Mouse (Mus musculus): ENCODE data around the gene Id3.

Gene Id3

GRCm38 (mm10) chr4:136177612-136178474, 34.5 kb downstream of the Id3 start:
- DNase-seq (ENCODE audit: low spot score) = no peak

GRCm38 (mm10) chr4:136178475-136178921, 35.2 kb downstream of the Id3 start:
- DNase-seq (ENCODE audit: low spot score) = no peak

GRCm38 (mm10) chr4:136179456-136179855, 36.2 kb downstream of the Id3 start:
- DNase-seq (ENCODE audit: low spot score) = no peak

DNA sequence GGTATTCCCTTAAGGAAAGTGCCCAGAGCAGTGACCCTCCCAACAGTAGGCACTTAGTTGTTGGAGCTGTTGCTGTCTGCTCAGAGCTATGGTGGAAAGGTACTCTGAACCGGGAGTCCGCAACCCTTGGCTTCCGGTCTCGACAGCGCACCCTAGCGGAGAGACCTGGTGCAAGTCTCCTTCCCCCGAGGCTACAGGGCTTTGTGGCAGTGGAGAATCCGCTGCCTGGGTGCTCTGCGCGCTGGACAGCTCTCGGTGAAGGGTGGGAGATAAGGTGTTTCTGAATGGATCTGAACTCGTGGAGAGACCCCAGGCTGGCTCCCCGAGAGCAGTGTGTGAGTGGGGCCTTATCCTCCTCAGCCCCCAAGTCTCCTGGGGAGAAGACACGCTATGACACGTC, 36.7 kb downstream of the Id3 start:
- DNase-seq (ENCODE audit: low spot score) = peak; percentile 88

- DNase-seq (ENCODE audit: low spot score) = peak; percentile 87
Measured at GRCm38 (mm10) chr4:136180408-136181330, 37.4 kb downstream of the Id3 start.

DNA sequence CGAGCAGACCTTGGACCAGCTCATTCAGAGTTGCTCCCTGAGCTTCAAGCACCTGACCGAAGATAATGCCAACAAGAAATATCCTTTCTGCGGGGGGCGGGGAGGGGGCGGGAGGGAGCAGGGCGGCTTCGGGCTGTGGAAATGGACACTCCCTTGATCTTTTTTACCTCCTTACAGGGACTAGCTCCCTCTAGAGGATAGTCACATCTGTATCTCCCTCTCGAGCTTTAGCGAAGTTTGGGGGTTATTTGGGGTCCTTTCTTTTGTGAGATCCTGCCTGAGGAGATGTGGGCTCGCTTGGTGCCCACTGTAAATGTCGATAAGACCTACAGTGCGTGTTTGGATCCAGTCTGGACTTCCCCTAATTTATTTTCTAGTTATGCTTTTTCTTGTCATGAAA, 38.1 kb downstream of the Id3 start:
- DNase-seq (ENCODE audit: low spot score) = no peak

- no peak for DNase-seq (ENCODE audit: low spot score)
Measured at GRCm38 (mm10) chr4:136185375-136185774, 42.1 kb downstream of the Id3 start.

- DNase-seq (ENCODE audit: low spot score) = no peak
Measured at GRCm38 (mm10) chr4:136186315-136186714, 43.0 kb downstream of the Id3 start.

GRCm38 (mm10) chr4:136186739-136187472, 43.6 kb downstream of the Id3 start:
- no peak for DNase-seq (ENCODE audit: low spot score)

GRCm38 (mm10) chr4:136188973-136189737, 45.9 kb downstream of the Id3 start:
- no peak for DNase-seq (ENCODE audit: low spot score)

GRCm38 (mm10) chr4:136189912-136190311, 46.6 kb downstream of the Id3 start:
- DNase-seq (ENCODE audit: low spot score) = no peak

DNA sequence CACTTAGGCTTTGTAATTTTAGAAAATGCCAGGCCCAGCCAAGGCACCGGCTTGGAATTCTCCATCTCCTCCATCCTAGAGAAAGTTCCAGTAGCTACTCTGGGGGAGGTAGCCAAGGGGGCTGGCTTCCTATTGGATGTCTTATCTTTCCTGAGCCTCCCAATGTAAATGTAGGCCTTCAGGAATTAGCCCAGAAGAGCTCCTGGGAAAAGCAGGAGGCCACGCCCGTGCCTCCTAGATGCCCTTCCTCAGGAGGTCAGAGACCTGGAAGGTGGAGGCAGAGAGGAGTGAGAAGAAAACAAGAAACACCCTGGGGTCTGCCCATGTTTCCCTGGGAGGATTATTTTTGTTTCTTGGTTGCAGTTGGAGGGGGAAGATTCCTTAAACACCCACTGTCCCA, 50.3 kb downstream of the Id3 start:
- DNase-seq (ENCODE audit: low spot score) = no peak

DNA sequence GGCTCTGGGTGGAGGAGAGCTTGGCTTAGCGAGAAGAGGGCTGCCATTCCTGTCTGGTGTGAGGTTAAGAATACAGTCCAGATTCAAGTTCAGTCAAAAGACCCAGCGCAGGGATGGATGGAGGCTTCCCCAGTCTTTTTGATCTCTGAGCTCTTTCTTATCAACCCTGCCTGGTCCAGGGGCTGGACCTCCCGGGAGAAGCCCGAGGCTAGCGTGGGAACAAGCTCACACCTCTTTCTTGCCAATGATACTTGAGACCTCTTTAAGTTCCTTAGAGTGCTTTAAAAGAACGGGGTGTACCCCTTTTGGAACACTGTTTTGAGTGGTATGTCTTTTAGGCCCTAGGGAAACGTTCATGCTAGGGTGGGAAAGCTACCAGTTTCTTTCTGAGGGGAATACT, 51.7 kb downstream of the Id3 start:
- no peak for DNase-seq (ENCODE audit: low spot score)

Data from testis, postnatal 14 days (tissue).